Comparison of ENCODE assay signal across 16 mouse cellular contexts in genomic region chr10:83168303-83169056, GRCm38 (mm10).
DNase-seq lines count a peak whose midpoint lies in the region; ATAC-seq and TF ChIP-seq lines count a peak whose summit lies in the region.
"Had no signal": no experiment of that assay in that cellular context is flagged by ENCODE, and none has a peak within 500 bp of the region (broad histone marks: within the 10 kb centered on the region; RNA-seq: fewer than 3 reads in every experiment).

No protein-coding gene starts in this region.

- no peaks in the 10 kb centered on the region for H3K36me3 ChIP-seq in kidney, adult 2 months (ENCODE audit: control insufficient read depth, insufficient read depth, low read length)
- H3K36me3 ChIP-seq in stomach, embryonic 16.5 days (ENCODE audit: control insufficient read depth, insufficient read depth, low read length): no peaks in the 10 kb centered on the region
- H3K36me3 ChIP-seq in liver, embryonic 12.5 days: no peaks in the 10 kb centered on the region
- H3K36me3 ChIP-seq: forebrain, embryonic 10.5 days; hindbrain, embryonic 10.5 days; midbrain, embryonic 12.5 days; neural tube, embryonic 13.5 days had no signal

- no peak for TF ChIP-seq CTCF in kidney, adult 2 months (conservative IDR thresholded peaks at IDR 0.05; ENCODE audit: insufficient read depth, insufficient read length, low read depth, low read length)

- no peak for TF ChIP-seq POLR2A in kidney, adult 2 months (IDR thresholded peaks at IDR 0.05; ENCODE audit: low read depth, low read length)

- H3K9me3 ChIP-seq in stomach, embryonic 16.5 days (replicated peaks; ENCODE audit: control insufficient read depth, low read length): no peaks in the 10 kb centered on the region
- H3K9me3 ChIP-seq in liver, embryonic 12.5 days (replicated peaks): no peaks in the 10 kb centered on the region
- H3K9me3 ChIP-seq: forebrain, embryonic 10.5 days; hindbrain, embryonic 10.5 days; midbrain, embryonic 12.5 days; neural tube, embryonic 13.5 days had no signal

- no peak overlapping the region for H3K9ac ChIP-seq in stomach, embryonic 16.5 days (ENCODE audit: low read length)
- no peak overlapping the region for H3K9ac ChIP-seq in liver, embryonic 12.5 days
- H3K9ac ChIP-seq: midbrain, embryonic 12.5 days; neural tube, embryonic 13.5 days had no signal

- H3K4me1 ChIP-seq in kidney, adult 2 months (ENCODE audit: control insufficient read depth, insufficient read depth, low read length): 0 out of 2 replicates have a peak, but pooled peaks cover under 1% of the 10 kb centered on the region
- H3K4me1 ChIP-seq in stomach, embryonic 16.5 days (ENCODE audit: control insufficient read depth, insufficient read depth, low read length): peaks cover 22% of the 10 kb centered on the region
- peaks cover 25% of the 10 kb centered on the region for H3K4me1 ChIP-seq in liver, embryonic 12.5 days
- H3K4me1 ChIP-seq: midbrain, embryonic 12.5 days had no signal

- H3K27ac ChIP-seq in kidney, adult 2 months (ENCODE audit: insufficient read depth, low read depth, low read length): no peak overlapping the region
- no peak overlapping the region for H3K27ac ChIP-seq in stomach, embryonic 16.5 days (ENCODE audit: low read length)
- H3K27ac ChIP-seq in liver, embryonic 12.5 days: no peak overlapping the region
- H3K27ac ChIP-seq: hindbrain, embryonic 10.5 days; midbrain, embryonic 12.5 days; neural tube, embryonic 13.5 days had no signal

- no peaks in the 10 kb centered on the region for H3K27me3 ChIP-seq in kidney, adult 2 months (replicated peaks; ENCODE audit: control insufficient read depth, insufficient read depth, low read length)
- no peaks in the 10 kb centered on the region for H3K27me3 ChIP-seq in stomach, embryonic 16.5 days (ENCODE audit: control insufficient read depth, insufficient read depth, low read length)
- H3K27me3 ChIP-seq in liver, embryonic 12.5 days (replicated peaks): no peaks in the 10 kb centered on the region
- H3K27me3 ChIP-seq: midbrain, embryonic 12.5 days; neural tube, embryonic 13.5 days had no signal

- peak; percentile 63 for DNase-seq in kidney, postnatal 10 days
- no peak for DNase-seq in kidney, adult 2 months
- peak; percentile 31 to 43 for DNase-seq in heart, adult 9 months (ENCODE audit: low spot score in 2 of 2)
- peak; percentile 53 for DNase-seq in lung, postnatal 10 days
- no peak for DNase-seq in left cerebral cortex, adult 18-20 months (ENCODE audit: low spot score in 2 of 2)
- DNase-seq: adrenal gland, postnatal 36 days; cerebellum, adult 18-20 months; kidney, adult 18-20 months; liver; thymus, postnatal 4 days had no signal

- ATAC-seq in stomach, embryonic 16.5 days (ENCODE audit: insufficient read depth, low FRiP score): peak; percentile 73; the same call in 1 of the 2 replicates
- ATAC-seq in liver, embryonic 12.5 days: no peak

- 69% methylated on average over 11 of the region's 11 CpGs for WGBS in kidney, adult 2 months
- 51% methylated on average over 11 of the region's 11 CpGs for WGBS in stomach, embryonic 16.5 days
- WGBS in liver, embryonic 12.5 days (ENCODE audit: insufficient replicate concordance): 65% methylated on average over 11 of the region's 11 CpGs

- no peak overlapping the region for H3K4me2 ChIP-seq in stomach, embryonic 16.5 days (ENCODE audit: low read depth, low read length)
- no peak overlapping the region for H3K4me2 ChIP-seq in liver, embryonic 12.5 days
- H3K4me2 ChIP-seq: midbrain, embryonic 12.5 days; neural tube, embryonic 13.5 days had no signal

- H3K4me3 ChIP-seq in kidney, adult 2 months (ENCODE audit: insufficient read depth, low read depth, low read length): no peak overlapping the region
- H3K4me3 ChIP-seq in stomach, embryonic 16.5 days (replicated peaks; ENCODE audit: low read length): no peak overlapping the region
- H3K4me3 ChIP-seq in liver, embryonic 12.5 days: no peak overlapping the region
- H3K4me3 ChIP-seq: forebrain, embryonic 10.5 days; hindbrain, embryonic 10.5 days; midbrain, embryonic 12.5 days; neural tube, embryonic 13.5 days had no signal

Comparison
In these comparisons a context has a peak if more than half of its experiments do, and no peak if none do; other contexts are left out.
1. DNase-seq: peak in kidney, postnatal 10 days (single experiment), heart, adult 9 months (2 of 2) and lung, postnatal 10 days (single experiment); none in kidney, adult 2 months (single experiment) and left cerebral cortex, adult 18-20 months (0 of 2).